Mouse (Mus musculus) kidney, postnatal 0 days (tissue): ENCODE measurements at regions not wholly inside any gene's neighbourhood (a gene's known extent, or its start where the extent isn't known, plus 50 kb on each side); places are given as distances from the start of the nearest gene placed in this dataset.

ENCODE experiments used
- ATAC-seq: fragments of 200-750 bp; cut with Nextera tagmentation; replicated peaks from 2 replicates; pipeline ENCODE4 v1.8.0; 2017; ENCODE audit warnings: low read depth, moderate number of reproducible peaks, moderate TSS enrichment, moderate library complexity; ENCODE audit not compliant: low FRiP score
- DNase-seq: peaks from one replicate; pipeline ENCODE4 v3.0.0-alpha.2; 2016; ENCODE audit warnings: low spot score
- H3K27ac ChIP-seq: fragments of 300-500 bp; sonication (generic); 2 replicates; pipeline ENCODE4 v1.5.1; 2014; ENCODE audit warnings: mild to moderate bottlenecking
- H3K27me3 ChIP-seq: fragments of 300-500 bp; sonication (generic); 2 replicates; pipeline ENCODE4 v1.6.1; 2014; ENCODE audit warnings: low read length, mixed read lengths; ENCODE audit not compliant: insufficient read depth
- H3K36me3 ChIP-seq: fragments of 300-500 bp; sonication (generic); 2 replicates; pipeline ENCODE4 v1.6.1; 2014; ENCODE audit warnings: low read length, mixed read lengths; ENCODE audit not compliant: insufficient read depth
- H3K4me1 ChIP-seq: fragments of 300-500 bp; sonication (generic); replicated peaks from 2 replicates; pipeline ENCODE4 v1.6.1; 2014; ENCODE audit warnings: antibody characterized with exemption, low read length, mixed read lengths; ENCODE audit not compliant: insufficient read depth
- H3K4me2 ChIP-seq: fragments of 300-500 bp; sonication (generic); 2 replicates; pipeline ENCODE4 v1.6.1; 2014; ENCODE audit warnings: mild to moderate bottlenecking, low read length, moderate library complexity, mixed read lengths
- H3K4me3 ChIP-seq: fragments of 300-500 bp; sonication (generic); replicated peaks from 2 replicates; pipeline ENCODE4 v1.5.1; 2014; ENCODE audit warnings: low read depth, low read length
- H3K9ac ChIP-seq: fragments of 300-500 bp; sonication (generic); 2 replicates; pipeline ENCODE4 v1.6.1; 2014; ENCODE audit warnings: low read depth, low read length
- H3K9me3 ChIP-seq: fragments of 300-500 bp; sonication (generic); replicated peaks from 2 replicates; pipeline ENCODE4 v1.6.1; 2016; ENCODE audit warnings: low read length, inconsistent platforms, mixed read lengths
- CTCF ChIP-seq: IDR thresholded peaks from 2 replicates; pipeline ENCODE4 v1.5.1; 2016; ENCODE audit warnings: antibody characterized with exemption, low read depth, mild to moderate bottlenecking, moderate library complexity
- WGBS: fragments of 180-500 bp; shearing (Covaris S2); extraction: QIAGEN DNeasy Blood & Tissue Kit; methylation state at CpG from one replicate; pipeline ENCODE4 v1.1.7; 2014; 5-methylcytosine and 5-hydroxymethylcytosine counted together

GRCm38 (mm10) chr17:48790526-48790925 is 141.7 kb upstream of the Lrfn2 start:
- no peaks in the 10 kb centered on the region for H3K36me3 ChIP-seq
- H3K4me3 ChIP-seq = no peak overlapping the region
- TF ChIP-seq CTCF = no peak
- WGBS = 86% methylated on average over 6 of the region's 6 CpGs
- no peak overlapping the region for H3K27ac ChIP-seq
- no peak overlapping the region for H3K4me2 ChIP-seq
- no peak overlapping the region for H3K9ac ChIP-seq
- no peaks in the 10 kb centered on the region for H3K4me1 ChIP-seq
- DNase-seq (no peak), ATAC-seq (no peak)
- no peaks in the 10 kb centered on the region for H3K9me3 ChIP-seq
- H3K27me3 ChIP-seq = no peaks in the 10 kb centered on the region

- Histone ChIP-seq H3K9me3 (no peaks in the 10 kb centered on the region), H3K4me2 (no peak overlapping the region), H3K36me3 (no peaks in the 10 kb centered on the region), H3K27ac (no peak overlapping the region), H3K4me3 (no peak overlapping the region), H3K9ac (no peak overlapping the region), H3K4me1 (no peaks in the 10 kb centered on the region), H3K27me3 (no peaks in the 10 kb centered on the region)
- 22% methylated on average over 5 of the region's 5 CpGs for WGBS
- ATAC-seq = no peak
- no peak for DNase-seq
- TF ChIP-seq CTCF = no peak
These were observed 139.2 kb upstream of the Lrfn2 start for GRCm38 (mm10) chr17:48792954-48793353.

GRCm38 (mm10) chr17:48795773-48796172 is 136.4 kb upstream of the Lrfn2 start:
- H3K9ac ChIP-seq = no peak overlapping the region
- 74% methylated on average over 5 of the region's 5 CpGs for WGBS
- no peaks in the 10 kb centered on the region for H3K27me3 ChIP-seq
- no peak for ATAC-seq
- H3K4me2 ChIP-seq = no peak overlapping the region
- no peak for DNase-seq
- H3K9me3 ChIP-seq = no peaks in the 10 kb centered on the region
- no peaks in the 10 kb centered on the region for H3K36me3 ChIP-seq
- no peak overlapping the region for H3K27ac ChIP-seq
- no peak overlapping the region for H3K4me3 ChIP-seq
- no peaks in the 10 kb centered on the region for H3K4me1 ChIP-seq
- no peak for TF ChIP-seq CTCF

GRCm38 (mm10) chr17:48798196-48798595 is 134.0 kb upstream of the Lrfn2 start:
- no peaks in the 10 kb centered on the region for H3K27me3 ChIP-seq
- no peaks in the 10 kb centered on the region for H3K36me3 ChIP-seq
- no peak overlapping the region for H3K9ac ChIP-seq
- ATAC-seq = no peak
- TF ChIP-seq CTCF = no peak
- WGBS = 80% methylated on average over 3 of the region's 3 CpGs
- no peaks in the 10 kb centered on the region for H3K4me1 ChIP-seq
- no peak for DNase-seq
- H3K4me2 ChIP-seq = no peak overlapping the region
- no peak overlapping the region for H3K27ac ChIP-seq
- no peaks in the 10 kb centered on the region for H3K9me3 ChIP-seq
- no peak overlapping the region for H3K4me3 ChIP-seq

- ATAC-seq = no peak
- H3K36me3 ChIP-seq = no peaks in the 10 kb centered on the region
- no peak for DNase-seq
- H3K27ac ChIP-seq = no peak overlapping the region
- no peaks in the 10 kb centered on the region for H3K27me3 ChIP-seq
- H3K4me1 ChIP-seq = no peaks in the 10 kb centered on the region
- H3K4me3 ChIP-seq = no peak overlapping the region
- 45% methylated on average over 7 of the region's 7 CpGs for WGBS
- no peak for TF ChIP-seq CTCF
- no peak overlapping the region for H3K4me2 ChIP-seq
- no peak overlapping the region for H3K9ac ChIP-seq
- H3K9me3 ChIP-seq = no peaks in the 10 kb centered on the region
These were observed 129.5 kb upstream of the Lrfn2 start for GRCm38 (mm10) chr17:48802673-48803072.

DNA sequence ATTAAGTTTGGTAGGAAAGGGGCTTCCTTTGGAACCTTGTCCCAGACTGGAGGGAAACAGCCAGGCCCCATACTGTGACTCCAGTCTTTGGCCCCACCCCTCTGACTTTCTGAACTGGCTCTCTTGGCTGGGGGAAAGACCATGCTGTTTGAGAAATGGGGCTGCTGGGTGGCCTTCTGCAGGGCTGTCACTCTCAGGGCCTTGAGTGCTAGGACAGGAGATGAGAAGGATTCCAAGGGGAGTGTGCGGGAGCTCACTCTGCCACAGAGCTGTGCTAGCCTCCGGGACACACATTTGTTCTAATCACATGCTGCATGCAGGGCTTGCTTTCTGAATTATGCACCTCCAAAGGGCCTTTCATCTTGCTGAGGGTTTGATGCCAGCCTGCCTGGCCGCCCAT is 124.3 kb upstream of the Lrfn2 start:
- ATAC-seq = no peak
- 39% methylated on average over 3 of the region's 3 CpGs for WGBS

DNA sequence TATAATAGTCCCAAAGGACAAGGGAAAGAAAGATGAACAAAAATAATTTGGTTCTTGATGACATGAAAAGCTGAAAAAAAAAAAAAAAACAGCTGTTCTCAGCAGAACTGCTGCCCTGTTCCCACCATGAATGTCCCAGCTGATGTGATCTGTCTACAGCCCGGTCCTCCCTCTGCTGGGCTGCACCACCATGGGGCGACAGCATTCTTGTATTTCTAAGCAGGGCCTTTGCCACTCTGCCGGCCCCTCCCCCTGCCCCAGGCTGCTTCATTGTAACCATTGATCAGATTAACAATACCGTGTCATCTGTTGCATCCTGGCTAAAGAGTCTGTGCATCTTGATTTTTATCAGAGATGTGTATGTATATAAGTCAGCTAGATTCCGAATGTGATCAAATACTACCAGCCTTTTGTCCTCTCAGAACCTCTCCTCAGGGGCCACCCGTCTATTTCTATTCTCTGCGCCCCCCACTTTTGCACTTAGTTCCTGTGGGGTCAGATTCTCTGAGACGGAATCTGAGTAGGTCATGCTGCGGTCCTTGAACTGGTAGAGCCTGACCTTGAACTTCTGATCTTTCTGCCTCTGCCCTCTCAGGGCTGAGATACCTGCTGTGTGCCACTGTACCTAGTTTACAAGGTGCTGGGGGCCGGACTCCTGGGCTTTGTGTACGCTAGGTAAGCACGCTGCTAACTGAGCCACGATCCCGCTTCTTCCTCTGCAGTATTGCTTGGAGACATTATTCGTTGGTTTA is 117.2 kb upstream of the Lrfn2 start:
- Histone ChIP-seq H3K27ac (no peak overlapping the region), H3K9ac (no peak overlapping the region), H3K27me3 (no peaks in the 10 kb centered on the region), H3K4me1 (peaks cover 3% of the 10 kb centered on the region; the same call in 1 of the 2 replicates), H3K9me3 (no peaks in the 10 kb centered on the region), H3K4me3 (no peak overlapping the region), H3K36me3 (no peaks in the 10 kb centered on the region), H3K4me2 (no peak overlapping the region)
- ATAC-seq (no peak), DNase-seq (no peak)
- WGBS = 67% methylated on average over 15 of the region's 15 CpGs
- TF ChIP-seq CTCF = no peak

More for the DNA sequence above, 124.3 kb upstream of the Lrfn2 start:
- H3K27ac ChIP-seq = no peak overlapping the region
- DNase-seq = peak; percentile 38
- H3K27me3 ChIP-seq = no peaks in the 10 kb centered on the region
- H3K4me2 ChIP-seq = no peak overlapping the region
- TF ChIP-seq CTCF = no peak
- no peaks in the 10 kb centered on the region for H3K4me1 ChIP-seq
- no peak overlapping the region for H3K4me3 ChIP-seq
- no peaks in the 10 kb centered on the region for H3K9me3 ChIP-seq
- H3K36me3 ChIP-seq = no peaks in the 10 kb centered on the region
- H3K9ac ChIP-seq = no peak overlapping the region
